In the genomic region with DNA sequence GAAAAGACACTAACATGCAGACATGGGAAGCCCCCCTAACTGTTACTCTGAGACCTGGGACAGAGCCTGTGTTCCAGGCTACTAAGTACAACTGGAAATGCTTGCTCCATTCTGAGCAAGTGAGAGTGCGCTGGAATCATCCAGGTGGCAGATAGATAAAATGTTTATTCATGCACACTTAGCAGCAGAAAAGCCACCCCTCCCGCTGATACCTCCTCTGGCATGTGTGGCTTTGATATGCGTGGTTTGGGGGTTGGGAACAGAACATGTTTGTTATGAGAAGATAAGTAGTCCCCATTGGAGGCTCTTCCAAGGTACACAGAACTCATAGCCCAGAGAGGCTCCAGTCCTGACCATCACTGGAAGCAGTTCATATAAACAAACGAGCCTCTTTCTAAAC, we compare ENCODE assay signal across 18 mouse cellular contexts. TPM values are rescaled to one million over a fixed set of nuclear protein-coding genes. Genes with fewer than 3 reads are reported as not detected.
A peak's percentile ranks its signal among the peaks of the same experiment; 100 is the strongest.
DNase-seq lines count a peak whose midpoint lies in the region; ATAC-seq lines count a peak whose summit lies in the region.
"Had no signal": no experiment of that assay in that cellular context is flagged by ENCODE, and none has a peak within 500 bp of the region (broad histone marks: within the 10 kb centered on the region; RNA-seq: fewer than 3 reads in every experiment).

No protein-coding gene starts in this region.

- no peaks in the 10 kb centered on the region for H3K27me3 ChIP-seq in heart, embryonic 11.5 days (ENCODE audit: control insufficient read depth, insufficient read depth, low read length)
- no peaks in the 10 kb centered on the region for H3K27me3 ChIP-seq in liver, embryonic 11.5 days (replicated peaks; ENCODE audit: control insufficient read depth, insufficient read depth, low read length)
- H3K27me3 ChIP-seq in hindbrain, embryonic 10.5 days (ENCODE audit: insufficient read depth, poor library complexity, severe bottlenecking): no peaks in the 10 kb centered on the region
- H3K27me3 ChIP-seq: forebrain, embryonic 12.5 days had no signal

- H3K9me3 ChIP-seq in heart, embryonic 11.5 days (replicated peaks; ENCODE audit: control insufficient read depth, low read length): no peaks in the 10 kb centered on the region; the same call in 1 of the 2 replicates
- no peaks in the 10 kb centered on the region for H3K9me3 ChIP-seq in liver, embryonic 11.5 days (ENCODE audit: control insufficient read depth, low read length)
- peaks cover 14% of the 10 kb centered on the region for H3K9me3 ChIP-seq in hindbrain, embryonic 10.5 days

- no peaks in the 10 kb centered on the region for H3K36me3 ChIP-seq in heart, embryonic 11.5 days (ENCODE audit: control insufficient read depth, insufficient read depth, low read length)
- no peaks in the 10 kb centered on the region for H3K36me3 ChIP-seq in liver, embryonic 11.5 days (ENCODE audit: control insufficient read depth, insufficient read depth, low read length)
- no peaks in the 10 kb centered on the region for H3K36me3 ChIP-seq in hindbrain, embryonic 10.5 days
- H3K36me3 ChIP-seq: forebrain, embryonic 12.5 days had no signal

- H3K4me3 ChIP-seq in heart, embryonic 11.5 days (ENCODE audit: low read depth, low read length): no peak overlapping the region
- H3K4me3 ChIP-seq in liver, embryonic 11.5 days (ENCODE audit: low read depth, low read length): no peak overlapping the region
- no peak overlapping the region for H3K4me3 ChIP-seq in hindbrain, embryonic 10.5 days
- H3K4me3 ChIP-seq: forebrain, embryonic 12.5 days; gastrocnemius, adult 2 months had no signal

- intact Hi-C loops in heart, postnatal 10 days (cut with DNase I): no loop called here

- H3K4me2 ChIP-seq in heart, embryonic 11.5 days: no peak overlapping the region
- peak overlapping the region; percentile 53 for H3K4me2 ChIP-seq in liver, embryonic 11.5 days
- H3K4me2 ChIP-seq: forebrain, embryonic 12.5 days had no signal

- no peak overlapping the region for H3K9ac ChIP-seq in heart, embryonic 11.5 days (ENCODE audit: low read depth, low read length)
- H3K9ac ChIP-seq in liver, embryonic 11.5 days (ENCODE audit: low read depth, low read length): peak overlapping the region; percentile 37; the same call in 1 of the 2 replicates
- H3K9ac ChIP-seq: forebrain, embryonic 12.5 days had no signal

- H3K27ac ChIP-seq in heart, embryonic 11.5 days (ENCODE audit: low read depth, low read length): peak overlapping the region; percentile 35; the same call in 1 of the 2 replicates
- H3K27ac ChIP-seq in liver, embryonic 11.5 days (ENCODE audit: low read depth, low read length): peak overlapping the region; percentile 85
- no peak overlapping the region for H3K27ac ChIP-seq in hindbrain, embryonic 10.5 days
- H3K27ac ChIP-seq: forebrain, embryonic 12.5 days; gastrocnemius, adult 2 months had no signal

- DNase-seq in heart, postnatal 10 days: no peak
- DNase-seq in c-Kit-negative CD71-positive TER-119-positive erythroid progenitor cells, embryonic 14.5 days (ENCODE audit: low read depth, low spot score): peak; percentile 90
- DNase-seq in liver, embryonic 11.5 days (ENCODE audit: low spot score): peak; percentile 43
- peak; percentile 54 to 77 for DNase-seq in spleen, postnatal 10 days (ENCODE audit: low spot score in 2 of 2)
- DNase-seq in hindbrain, embryonic 10.5 days (ENCODE audit: low spot score): no peak
- DNase-seq in kidney, postnatal 14 days: no peak
- DNase-seq: adrenal gland, adult 2 months; cerebellum, postnatal 14 days; gastrocnemius, adult 2 months; kidney, postnatal 4 days; lung, postnatal 36 days; midbrain, embryonic 14.5 days; right cerebral cortex, postnatal 4 days; thymus, adult 2 months had no signal

- WGBS in heart, embryonic 11.5 days (ENCODE audit: insufficient replicate concordance): 38% methylated on average over 4 of the region's 4 CpGs
- WGBS in liver, embryonic 11.5 days: 33% methylated on average over 4 of the region's 4 CpGs
- WGBS in hindbrain, embryonic 10.5 days: 69% methylated on average over 4 of the region's 4 CpGs

- ATAC-seq in heart, embryonic 11.5 days (replicated peaks; ENCODE audit: insufficient number of reproducible peaks, low FRiP score, low TSS enrichment): peak; percentile 74; the same call in 1 of the 2 replicates
- ATAC-seq in liver, embryonic 11.5 days (replicated peaks; ENCODE audit: low FRiP score): peak; percentile 96
- no peak for ATAC-seq in inflammation-experienced regulatory T-cells, adult 6 months

- no peaks in the 10 kb centered on the region for H3K4me1 ChIP-seq in heart, embryonic 11.5 days (ENCODE audit: control insufficient read depth, insufficient read depth, low read length)
- H3K4me1 ChIP-seq in liver, embryonic 11.5 days (replicated peaks; ENCODE audit: control insufficient read depth, insufficient read depth, low read length): peaks cover 24% of the 10 kb centered on the region
- peaks cover 11% of the 10 kb centered on the region; the same call in 1 of the 2 replicates for H3K4me1 ChIP-seq in hindbrain, embryonic 10.5 days (replicated peaks)
- H3K4me1 ChIP-seq: forebrain, embryonic 12.5 days had no signal

RNA-seq across cellular contexts. Expression of a gene that starts 19.9 kb away (rescaled TPM):
- polyA plus RNA-seq in heart, embryonic 11.5 days (2014; fragmentation: Nextera tagmentation; extraction: Ambion mirVana): 478 and 505 TPM in 2 replicates
- 100 to 1,000 TPM; 196 to 199 TPM for total RNA-seq in heart, postnatal 10 days (2021)
- polyA plus RNA-seq in liver, embryonic 11.5 days (2014; fragmentation: Nextera tagmentation; extraction: Ambion mirVana): 623 and 628 TPM in 2 replicates
- 570 and 710 TPM in 2 replicates for polyA plus RNA-seq in hindbrain, embryonic 10.5 days (2016; fragmentation: Nextera tagmentation; extraction: Ambion mirVana)
- polyA plus RNA-seq in inflammation-experienced regulatory T-cells, adult 6 months (2017; shearing (Covaris generic)): 100 to 1,000 TPM in 2 of 3 experiments, 10 to 100 TPM in 1; 80.7 to 196 (median 189) TPM

RNA-seq across cellular contexts. Expression of a gene that starts 32.3 kb away (rescaled TPM):
- 5.5 and 6.2 TPM in 2 replicates for polyA plus RNA-seq in heart, embryonic 11.5 days (2014; fragmentation: Nextera tagmentation; extraction: Ambion mirVana)
- 1 to 10 TPM; 2.2 to 2.4 TPM for total RNA-seq in heart, postnatal 10 days (2021)
- polyA plus RNA-seq in liver, embryonic 11.5 days (2014; fragmentation: Nextera tagmentation; extraction: Ambion mirVana): 4.9 and 5.6 TPM in 2 replicates
- polyA plus RNA-seq in hindbrain, embryonic 10.5 days (2016; fragmentation: Nextera tagmentation; extraction: Ambion mirVana): 11.6 and 14.1 TPM in 2 replicates
- not detected for polyA plus RNA-seq in inflammation-experienced regulatory T-cells, adult 6 months (2017; shearing (Covaris generic))
- total RNA-seq: hematopoietic stem cell, adult 5-6 weeks had no signal

RNA-seq across cellular contexts. Expression of a gene that starts 56.4 kb away (rescaled TPM):
- 45.7 and 47.7 TPM in 2 replicates for polyA plus RNA-seq in heart, embryonic 11.5 days (2014; fragmentation: Nextera tagmentation; extraction: Ambion mirVana)
- 10 to 100 TPM; 71.0 to 71.7 TPM for total RNA-seq in heart, postnatal 10 days (2021)
- polyA plus RNA-seq in liver, embryonic 11.5 days (2014; fragmentation: Nextera tagmentation; extraction: Ambion mirVana): 36.9 and 38.6 TPM in 2 replicates
- 49.3 and 52.7 TPM in 2 replicates for polyA plus RNA-seq in hindbrain, embryonic 10.5 days (2016; fragmentation: Nextera tagmentation; extraction: Ambion mirVana)
- polyA plus RNA-seq in inflammation-experienced regulatory T-cells, adult 6 months (2017; shearing (Covaris generic)): 10 to 100 TPM; 16.4 to 45.8 (median 41.1) TPM

Comparison
In these comparisons a context has a peak if more than half of its experiments do, and no peak if none do; other contexts are left out.
1. DNase-seq: peak in c-Kit-negative CD71-positive TER-119-positive erythroid progenitor cells, embryonic 14.5 days (single experiment), liver, embryonic 11.5 days (single experiment) and spleen, postnatal 10 days (2 of 2); none in heart, postnatal 10 days (0 of 2), hindbrain, embryonic 10.5 days (single experiment) and kidney, postnatal 14 days (single experiment).